Mouse (Mus musculus) forebrain, embryonic 16.5 days (tissue): ENCODE results near the gene Adam17. TPM values are rescaled to one million over a fixed set of nuclear protein-coding genes. Genes with fewer than 3 reads are reported as not detected.
"Not testable (repeated sequence)": the region's sequence is repeated elsewhere in the genome, so short reads cannot be mapped to it uniquely, and the experiment has no call there.

ENCODE experiments used
- ATAC-seq: fragments of 200-750 bp; cut with Nextera tagmentation; 2 replicates; pipeline ENCODE4 v1.8.0; 2017; ENCODE audit warnings: mild to moderate bottlenecking, moderate library complexity
- H3K27ac ChIP-seq: fragments of 300-500 bp; sonication (generic); 2 replicates; pipeline ENCODE4 v1.5.1; 2014; ENCODE audit warnings: low read length, control low read depth
- H3K27me3 ChIP-seq: fragments of 300-500 bp; sonication (generic); replicated peaks from 2 replicates; pipeline ENCODE4 v1.6.1; 2014; ENCODE audit warnings: low read length; ENCODE audit not compliant: control insufficient read depth, insufficient read depth
- H3K36me3 ChIP-seq: fragments of 300-500 bp; sonication (generic); 2 replicates; pipeline ENCODE4 v1.6.1; 2014; ENCODE audit not compliant: control insufficient read depth, insufficient read depth
- H3K4me1 ChIP-seq: fragments of 300-500 bp; sonication (generic); replicated peaks from 2 replicates; pipeline ENCODE4 v1.6.1; 2014; ENCODE audit warnings: low read length; ENCODE audit not compliant: control insufficient read depth, insufficient read depth
- H3K4me2 ChIP-seq: fragments of 300-500 bp; sonication (generic); 2 replicates; pipeline ENCODE4 v1.6.1; 2014; ENCODE audit warnings: mild to moderate bottlenecking, low read length, control low read depth
- H3K4me3 ChIP-seq: fragments of 300-500 bp; sonication (generic); replicated peaks from 2 replicates; pipeline ENCODE4 v1.5.1; 2014; ENCODE audit warnings: mild to moderate bottlenecking, low read length, control low read depth
- H3K9ac ChIP-seq: fragments of 300-500 bp; sonication (generic); replicated peaks from 2 replicates; pipeline ENCODE4 v1.6.1; 2014; ENCODE audit warnings: low read depth, low read length, control low read depth
- H3K9me3 ChIP-seq: fragments of 300-500 bp; sonication (generic); 2 replicates; pipeline ENCODE4 v1.6.1; 2016; ENCODE audit warnings: low read length; ENCODE audit not compliant: control insufficient read depth
- WGBS: fragments of 180-500 bp; shearing (Covaris S2); extraction: QIAGEN DNeasy Blood & Tissue Kit; methylation state at CpG from one replicate; pipeline ENCODE4 v1.1.7; 2014; 5-methylcytosine and 5-hydroxymethylcytosine counted together
- polyA plus RNA-seq: library from polyadenylated mRNA; unstranded; fragments of >200 nt; fragmentation: Nextera tagmentation; extraction: Ambion mirVana; gene quantifications from 2 replicates; pipeline ENCODE4 v1.2.1, GENCODE M21; 2015

Adam17 gene
- polyA plus RNA-seq, 1 experiment from 2014 or later = 18.0 TPM

DNA sequence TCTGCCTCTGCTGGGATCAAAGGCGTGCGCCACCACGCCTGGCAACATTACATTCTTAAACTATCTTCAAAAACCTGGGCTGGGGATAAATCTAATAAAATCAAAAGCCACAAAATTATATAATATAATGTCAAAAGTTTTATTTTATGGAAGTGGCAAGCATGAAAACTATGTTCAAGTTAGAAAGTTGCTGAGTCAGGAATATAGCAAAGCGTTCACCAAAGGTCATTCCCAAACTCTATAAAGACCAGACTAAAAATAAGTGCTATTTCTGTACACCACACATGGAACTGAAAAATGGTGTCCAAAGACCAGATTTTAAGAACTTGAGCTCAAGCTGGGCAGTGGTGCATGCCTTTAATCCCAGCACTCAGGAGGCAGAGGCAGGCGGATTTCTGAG is 29.3 kb upstream of the Adam17 start:
- no peak for ATAC-seq
- WGBS = 97% methylated on average over 5 of the region's 5 CpGs
- Histone ChIP-seq H3K4me1 (no peaks in the 10 kb centered on the region), H3K36me3 (peaks cover 17% of the 10 kb centered on the region), H3K4me3 (no peak overlapping the region), H3K27ac (no peak overlapping the region), H3K9ac (no peak overlapping the region), H3K4me2 (no peak overlapping the region), H3K27me3 (no peaks in the 10 kb centered on the region), H3K9me3 (peaks cover 3% of the 10 kb centered on the region; the same call in 1 of the 2 replicates)

DNA sequence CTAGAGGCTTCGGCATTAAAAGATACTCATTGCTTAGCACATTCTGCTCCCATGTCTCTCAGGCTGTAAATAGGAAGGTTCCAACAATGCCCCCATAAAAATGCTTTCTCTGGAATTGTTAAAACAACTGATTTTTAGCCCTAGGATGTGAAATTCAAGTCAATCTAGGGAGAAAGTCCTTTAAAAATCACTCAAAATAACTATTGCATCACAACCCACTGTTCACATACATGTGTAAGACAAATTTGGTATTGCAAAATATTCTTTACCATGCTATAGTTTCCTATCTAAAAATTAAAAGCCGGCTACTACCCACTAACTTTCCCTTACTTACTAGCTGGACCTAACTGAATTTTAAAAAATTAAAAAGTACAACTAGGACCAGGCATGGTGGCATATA is 12.8 kb upstream of the Adam17 start:
- H3K27me3 ChIP-seq = no peaks in the 10 kb centered on the region
- H3K9me3 ChIP-seq = no peaks in the 10 kb centered on the region
- H3K9ac ChIP-seq = no peak overlapping the region
- no peak for ATAC-seq
- H3K27ac ChIP-seq = no peak overlapping the region
- H3K4me2 ChIP-seq = no peak overlapping the region
- H3K36me3 ChIP-seq = peaks cover 28% of the 10 kb centered on the region
- no peaks in the 10 kb centered on the region for H3K4me1 ChIP-seq
- H3K4me3 ChIP-seq = no peak overlapping the region
- WGBS = 88% methylated on average over 2 of the region's 2 CpGs

DNA sequence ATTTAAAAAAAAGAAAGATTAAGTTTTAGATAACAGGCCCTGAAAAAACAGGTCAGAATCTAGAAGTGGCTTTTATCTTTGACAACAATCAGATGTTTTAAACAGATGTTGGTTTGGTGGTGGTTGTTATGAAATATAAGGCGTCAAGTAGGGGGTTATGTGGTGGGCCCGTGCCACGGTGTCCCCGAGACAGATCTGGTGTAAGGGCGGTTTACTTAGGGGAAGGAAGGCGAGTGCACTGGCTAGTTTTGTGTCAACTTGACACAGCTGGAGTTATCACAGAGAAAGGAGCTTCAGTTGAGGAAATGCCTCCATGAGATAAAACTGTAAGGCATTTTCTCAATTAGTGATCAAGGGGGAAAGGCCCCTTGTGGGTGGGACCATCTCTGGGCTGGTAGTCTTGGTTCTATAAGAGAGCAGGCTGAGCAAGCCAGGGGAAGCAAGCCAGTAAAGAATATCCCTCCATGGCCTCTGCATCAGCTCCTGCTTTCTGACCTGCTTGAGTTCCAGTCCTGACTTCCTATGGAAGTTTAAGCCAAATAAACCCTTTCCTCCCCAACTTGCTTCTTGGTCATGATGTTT is 5.4 kb upstream of the Adam17 start:
- not testable (repeated sequence) for H3K4me2 ChIP-seq, H3K27ac ChIP-seq, H3K4me1 ChIP-seq, ATAC-seq, H3K4me3 ChIP-seq, H3K9me3 ChIP-seq, H3K27me3 ChIP-seq, H3K36me3 ChIP-seq, H3K9ac ChIP-seq
- 89% methylated on average over 6 of the region's 6 CpGs for WGBS

DNA sequence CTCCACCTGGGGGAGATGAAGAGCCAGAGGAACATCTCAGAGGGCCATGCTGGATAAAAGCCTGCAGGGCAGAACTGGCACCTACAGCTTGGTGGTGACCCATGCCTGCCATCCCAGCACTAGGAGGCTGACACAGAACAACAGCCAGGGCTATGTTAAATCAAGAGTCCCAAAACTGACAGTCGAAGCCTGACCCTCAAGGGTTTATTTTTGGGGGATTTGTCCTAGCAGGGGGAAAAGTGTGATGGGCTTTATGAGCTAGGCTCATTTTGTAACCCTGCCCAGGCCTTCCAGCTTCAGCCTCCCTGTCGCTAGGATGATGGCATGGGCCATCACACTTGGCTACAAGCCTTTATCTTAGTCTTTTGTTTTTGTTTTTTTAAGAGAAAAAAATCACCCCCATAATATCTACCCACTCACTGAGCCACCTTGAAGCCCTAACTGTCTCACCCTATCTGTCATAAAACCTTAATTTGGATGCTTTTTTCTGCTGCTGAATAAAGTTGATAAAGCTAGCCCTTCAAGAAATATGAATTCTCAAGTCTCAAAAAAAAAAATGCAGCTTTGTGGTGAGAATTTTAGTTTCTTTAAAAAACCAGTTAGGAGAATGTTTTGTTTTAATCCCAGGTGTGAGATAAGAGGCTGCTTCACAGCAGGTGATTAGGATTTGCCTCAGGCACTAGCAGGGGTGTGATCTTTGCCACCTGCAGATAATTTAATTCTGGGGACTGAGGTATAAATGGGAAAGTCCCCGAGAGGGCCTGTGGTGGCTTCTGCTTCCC is 2.1 kb upstream of the Adam17 start:
- no peaks in the 10 kb centered on the region for H3K9me3 ChIP-seq

DNA sequence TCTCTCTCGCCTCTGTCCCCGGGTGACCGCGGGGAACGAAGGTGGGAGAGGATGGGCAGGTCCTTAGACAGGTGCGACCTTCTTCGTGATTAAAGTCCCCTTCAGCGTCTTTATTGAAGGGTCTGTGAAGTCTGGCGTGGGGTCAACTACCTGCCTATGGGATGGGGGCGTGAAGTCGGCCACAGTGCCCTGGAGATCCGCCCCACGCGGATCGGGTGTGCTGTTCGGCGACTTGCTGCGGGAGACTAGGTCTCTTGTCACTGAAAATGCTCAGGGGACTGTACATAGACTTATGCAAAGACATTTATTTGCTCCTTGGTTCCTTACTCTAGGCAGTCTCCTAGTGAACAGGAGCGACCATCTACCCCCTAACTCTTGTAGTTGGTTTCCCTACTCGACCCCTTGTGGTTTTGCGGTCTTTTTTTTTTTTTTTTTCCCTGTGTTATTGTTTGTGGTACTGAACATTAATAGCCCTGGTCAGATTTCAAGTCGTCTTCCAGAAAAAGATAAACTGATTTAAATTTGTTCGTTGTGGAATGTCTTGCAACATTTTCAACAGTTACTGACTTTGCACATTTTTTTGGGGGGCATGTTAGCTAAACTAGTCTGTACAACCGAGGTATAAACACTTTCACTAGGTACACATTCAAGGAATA is 516 bp upstream of the Adam17 start:
- Histone ChIP-seq H3K4me2 (peak overlapping the region; percentile 74), H3K36me3 (no peaks in the 10 kb centered on the region), H3K27me3 (no peaks in the 10 kb centered on the region), H3K9ac (peak overlapping the region; percentile 91), H3K4me3 (peak overlapping the region; percentile 80), H3K4me1 (peaks cover 8% of the 10 kb centered on the region), H3K9me3 (no peaks in the 10 kb centered on the region), H3K27ac (peak overlapping the region; percentile 93)
- peak; percentile 44 for ATAC-seq
- 5% methylated on average over 24 of the region's 24 CpGs for WGBS

More for the DNA sequence above, 2.1 kb upstream of the Adam17 start:
- no peak overlapping the region for H3K4me3 ChIP-seq
- H3K4me1 ChIP-seq = peaks cover 8% of the 10 kb centered on the region
- no peak for ATAC-seq
- H3K27me3 ChIP-seq = no peaks in the 10 kb centered on the region
- no peak overlapping the region for H3K4me2 ChIP-seq
- H3K9ac ChIP-seq = no peak overlapping the region
- 49% methylated on average over 3 of the region's 3 CpGs for WGBS
- no peaks in the 10 kb centered on the region for H3K36me3 ChIP-seq
- no peak overlapping the region for H3K27ac ChIP-seq

DNA sequence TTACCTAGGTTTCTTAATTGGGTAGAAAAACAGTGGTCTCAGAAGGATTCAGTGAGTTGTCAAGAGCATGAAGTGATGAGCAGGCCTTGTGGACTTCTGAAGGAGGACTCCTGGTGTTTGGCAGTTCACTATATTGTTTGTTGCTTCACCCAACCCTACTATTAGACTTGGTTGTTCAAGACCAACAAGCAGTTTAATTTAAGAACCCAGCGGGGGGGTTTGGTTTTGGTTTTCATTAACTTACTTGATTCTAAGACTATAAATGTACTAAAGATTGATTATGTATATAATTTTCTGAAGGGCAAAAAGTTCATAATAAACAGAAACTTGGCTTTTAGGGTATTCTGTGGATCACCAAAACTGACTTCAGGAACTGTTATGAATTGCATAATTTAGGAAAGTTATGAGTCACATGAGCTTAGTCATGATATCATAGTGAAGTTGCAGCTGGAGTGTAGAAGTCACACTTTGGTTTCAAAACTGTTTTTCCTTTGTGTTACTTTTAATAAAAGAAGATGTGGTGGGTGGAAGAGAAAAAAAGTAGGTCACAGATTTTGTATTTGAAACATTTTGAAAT is 3.3 kb downstream of the Adam17 start:
- no peak overlapping the region for H3K9ac ChIP-seq
- H3K36me3 ChIP-seq = no peaks in the 10 kb centered on the region
- no peaks in the 10 kb centered on the region for H3K27me3 ChIP-seq
- H3K4me2 ChIP-seq = no peak overlapping the region
- H3K4me3 ChIP-seq = no peak overlapping the region
- H3K27ac ChIP-seq = no peak overlapping the region
- 97% methylated on average over 1 of the region's 1 CpGs for WGBS
- H3K9me3 ChIP-seq = no peaks in the 10 kb centered on the region
- H3K4me1 ChIP-seq = peaks cover 8% of the 10 kb centered on the region
- no peak for ATAC-seq

DNA sequence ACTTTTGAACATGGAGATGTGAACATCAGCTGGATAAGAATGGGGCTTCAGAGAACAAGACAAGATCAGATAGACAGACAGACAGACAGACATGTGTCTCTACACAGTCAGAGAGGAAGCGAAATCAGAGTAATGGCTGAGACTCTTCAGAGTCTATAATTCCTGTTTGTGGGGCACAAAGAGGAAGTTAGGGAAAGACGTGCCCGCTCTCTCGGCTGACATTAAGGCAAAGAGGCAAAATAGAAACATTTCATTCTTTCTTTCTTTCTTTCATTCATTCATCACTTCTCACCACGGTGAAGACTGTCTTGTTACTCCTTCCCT is 4.4 kb downstream of the Adam17 start:
- WGBS = 95% methylated on average over 5 of the region's 5 CpGs
- H3K27ac ChIP-seq = no peak overlapping the region
- peaks cover 6% of the 10 kb centered on the region for H3K4me1 ChIP-seq
- H3K4me3 ChIP-seq = no peak overlapping the region
- no peaks in the 10 kb centered on the region for H3K27me3 ChIP-seq
- no peak overlapping the region for H3K4me2 ChIP-seq
- no peaks in the 10 kb centered on the region for H3K9me3 ChIP-seq
- no peaks in the 10 kb centered on the region for H3K36me3 ChIP-seq
- ATAC-seq = no peak
- no peak overlapping the region for H3K9ac ChIP-seq

DNA sequence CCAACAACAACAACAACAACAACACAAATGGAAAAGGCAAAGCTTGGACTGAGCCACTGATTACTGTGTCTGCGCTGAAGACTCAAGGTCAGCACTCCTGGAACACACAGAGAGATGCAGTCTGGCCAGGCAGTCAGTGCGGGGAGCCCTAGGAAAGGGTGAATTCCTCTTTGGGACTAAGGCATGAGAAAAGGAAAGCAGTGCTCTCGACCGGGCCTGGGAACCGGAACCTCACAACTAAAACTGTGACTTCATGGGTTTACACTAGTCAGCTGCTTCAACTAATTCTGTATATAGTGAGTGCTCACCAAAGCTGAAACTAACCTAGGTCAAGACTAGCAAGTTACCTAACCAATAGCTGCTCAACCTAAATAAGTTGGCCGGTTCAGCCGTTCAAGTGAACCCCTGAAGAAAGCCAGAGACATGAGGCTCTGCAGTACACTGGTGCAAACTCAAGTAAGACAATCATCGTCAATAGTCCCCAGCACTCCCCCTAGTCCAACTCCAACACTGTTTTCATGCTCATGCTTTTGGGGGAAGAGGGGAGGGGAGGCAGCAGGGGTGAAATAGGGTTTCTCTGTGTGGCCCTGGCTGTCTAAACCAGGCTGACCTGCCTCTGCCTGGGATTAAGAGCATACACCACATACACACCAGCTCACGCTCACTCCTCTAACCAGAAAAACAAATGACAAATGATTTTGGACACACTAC is 4.9 kb downstream of the Adam17 start:
- WGBS = 94% methylated on average over 9 of the region's 9 CpGs
- H3K9ac ChIP-seq = no peak overlapping the region

More for the DNA sequence above, 4.9 kb downstream of the Adam17 start:
- Histone ChIP-seq H3K36me3 (no peaks in the 10 kb centered on the region), H3K9me3 (no peaks in the 10 kb centered on the region), H3K4me3 (no peak overlapping the region), H3K27ac (no peak overlapping the region), H3K4me2 (no peak overlapping the region), H3K4me1 (peaks cover 5% of the 10 kb centered on the region), H3K27me3 (no peaks in the 10 kb centered on the region)
- no peak for ATAC-seq
